Mouse (Mus musculus) E14TG2a.4 (cell line): Measurements from ENCODE around the gene Mapk8.

ENCODE experiments used
- CTCF ChIP-seq: conservative IDR thresholded peaks from 2 replicates; pipeline ENCODE4 v1.5.1; 2014; ENCODE audit warnings: low read length
- NANOG ChIP-seq: IDR thresholded peaks from 2 replicates; pipeline ENCODE4 v1.6.1; 2014; ENCODE audit warnings: borderline replicate concordance, low read length, mixed read lengths

DNA sequence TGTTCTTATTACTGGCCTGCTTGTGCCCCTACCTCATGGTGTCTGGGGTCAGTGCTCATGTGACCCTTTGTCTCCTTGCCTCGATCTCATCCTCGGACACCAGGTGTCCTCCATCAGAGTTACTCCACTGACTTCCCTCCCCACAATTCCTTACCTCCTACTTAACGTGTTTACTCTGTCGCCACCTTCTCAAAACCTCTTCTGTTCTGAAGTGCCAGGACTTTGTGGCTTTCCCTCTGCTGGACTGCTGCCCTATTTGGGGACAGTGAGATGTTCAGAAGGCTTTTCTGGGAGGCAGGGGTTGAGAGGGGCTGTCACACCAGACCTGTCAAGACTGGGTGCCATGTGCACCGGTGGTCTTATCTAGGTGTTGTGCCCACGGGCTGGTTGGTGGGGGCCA is 94.1 kb downstream of the Mapk8 start:
- no peak for TF ChIP-seq CTCF
- TF ChIP-seq NANOG = no peak
